Mouse (Mus musculus) v-Abl transformed pro-B cells (cell line): ENCODE data around the gene Pipox.

ENCODE experiments used
- in situ Hi-C, 2 experiments: fragments of 400-800 bp; cut with MboI; formaldehyde crosslinking; loops; one replicate each; pipeline ENCODE4 v1.15.1; 2025; ENCODE audit not compliant: unreplicated experiment in 2 of 2

Pipox gene

GRCm38 (mm10) chr11:77909376-77909775, 15.5 kb upstream of the Pipox start:
- in situ Hi-C loops, result no loop called here

GRCm38 (mm10) chr11:77908468-77908867, 14.6 kb upstream of the Pipox start:
- in situ Hi-C loops, result no loop called here

DNA sequence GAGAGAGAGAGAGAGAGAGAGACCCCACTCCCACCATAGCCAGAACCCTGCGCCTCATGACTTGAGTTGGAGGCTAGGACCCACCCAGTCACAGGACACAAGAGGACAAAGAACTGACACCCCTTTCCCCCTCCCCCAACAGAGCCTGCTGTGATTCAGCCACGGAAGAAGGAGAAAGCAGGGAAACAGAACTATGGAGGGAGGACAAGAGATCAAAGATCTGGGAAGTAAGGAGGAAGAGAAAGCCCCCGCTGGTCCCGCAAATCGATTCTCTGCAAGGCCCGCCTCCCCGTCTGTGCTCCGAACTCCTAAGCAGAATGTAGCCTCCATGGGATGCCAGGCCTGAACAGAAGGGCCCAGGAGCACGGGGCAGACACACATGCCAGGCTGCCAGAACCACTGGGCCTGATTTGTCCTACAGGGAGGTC, 12.9 kb upstream of the Pipox start:
- in situ Hi-C loops, result no loop called here

DNA sequence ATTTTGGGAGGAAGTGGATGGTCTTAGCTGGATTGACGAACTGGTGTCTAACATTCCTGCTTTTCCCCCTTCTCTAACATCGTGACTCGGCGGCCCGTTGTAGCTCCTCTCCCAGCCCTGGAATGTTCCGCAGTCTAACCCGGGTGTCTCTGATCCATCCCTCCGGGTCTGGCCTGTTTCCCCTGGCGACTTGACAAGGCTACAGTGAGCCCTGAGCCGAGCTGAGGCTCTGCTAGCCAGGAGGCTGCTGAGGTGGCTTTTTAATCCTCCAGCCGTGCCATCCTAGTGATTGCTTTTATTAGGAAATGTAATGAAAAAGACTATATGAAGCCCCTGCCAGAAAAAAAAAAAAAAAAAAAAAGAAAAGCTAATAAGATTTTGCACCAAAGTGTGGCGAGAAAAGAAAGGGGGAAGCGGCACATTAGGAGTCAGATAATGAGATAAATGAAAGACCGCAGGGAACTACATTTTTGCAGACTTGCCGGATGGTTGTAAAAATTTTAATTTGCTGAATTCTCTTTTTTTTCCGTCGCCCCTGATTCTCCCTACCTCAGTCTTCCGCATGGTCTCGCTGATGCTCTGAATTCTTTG, 12.3 kb upstream of the Pipox start:
- in situ Hi-C loops, result no loop called here

GRCm38 (mm10) chr11:77904707-77905106, 10.8 kb upstream of the Pipox start:
- in situ Hi-C loops, result no loop called here

DNA sequence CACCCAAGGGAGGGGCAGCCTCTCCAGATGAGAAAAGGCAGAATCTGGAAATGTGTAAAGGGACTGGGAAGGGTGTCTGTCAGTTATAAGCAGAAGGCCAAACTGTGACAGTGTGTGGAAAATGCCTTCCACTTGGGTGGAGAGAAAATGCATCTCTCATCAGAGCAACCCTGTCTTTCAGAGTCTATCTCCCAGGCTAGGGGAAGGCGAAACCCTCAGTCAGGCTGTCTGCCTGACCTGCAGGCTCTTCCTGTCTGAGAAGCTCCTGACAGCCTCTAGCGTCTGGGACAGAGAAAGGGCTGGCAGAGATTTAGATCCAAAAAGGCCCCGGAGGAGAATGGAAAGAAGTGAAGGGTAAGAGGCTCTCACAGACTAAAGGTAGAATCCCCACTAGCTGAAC, 9.9 kb upstream of the Pipox start:
- in situ Hi-C loops, result no loop called here

DNA sequence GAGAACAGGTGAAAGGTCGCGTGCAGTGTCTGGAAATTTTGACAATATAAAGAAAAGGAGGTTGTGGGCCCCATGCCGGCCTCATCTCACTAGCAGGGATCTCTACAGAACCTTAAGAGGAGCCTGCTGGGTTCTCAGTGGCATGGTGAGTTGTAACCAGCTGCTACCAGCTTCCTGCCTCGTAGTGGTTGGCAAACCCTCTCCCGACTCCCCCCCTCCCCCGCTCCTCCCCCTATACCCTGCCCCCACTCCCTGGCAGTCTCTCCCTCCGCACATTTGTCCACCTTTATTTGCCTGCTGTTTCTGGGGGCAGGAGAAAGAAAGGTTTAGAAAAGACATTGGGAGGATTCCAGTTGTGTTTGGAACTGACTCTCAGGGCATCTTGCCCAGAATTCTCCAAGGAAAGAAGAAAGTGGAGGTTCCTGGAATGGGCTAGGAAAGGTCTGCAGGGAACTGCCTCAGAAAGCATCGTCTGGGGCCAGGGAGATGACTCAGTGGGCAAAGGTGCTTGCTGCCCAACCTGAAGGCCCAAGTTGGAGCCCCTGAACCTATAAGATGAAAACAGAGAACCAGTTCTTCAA, 8.0 kb upstream of the Pipox start:
- in situ Hi-C loops, result no loop called here

DNA sequence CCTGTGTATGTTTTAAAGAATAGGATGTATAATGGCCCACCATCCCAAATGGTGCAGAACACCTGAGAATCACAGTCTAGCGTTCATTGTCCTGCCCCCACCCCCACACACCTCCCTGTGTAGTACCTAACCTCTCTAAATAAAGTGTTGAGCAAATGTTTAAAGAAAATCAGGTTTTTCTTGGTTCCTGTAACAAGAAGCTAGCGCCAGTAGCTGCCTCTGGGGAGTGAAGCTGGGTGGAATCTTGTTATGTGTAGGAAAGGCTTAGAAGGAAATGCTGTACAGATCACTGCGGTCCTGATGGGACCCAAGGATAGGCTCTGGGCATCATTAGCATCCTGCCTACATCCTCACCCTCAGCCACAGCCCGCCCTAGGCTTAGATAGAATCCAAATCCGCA, 7.5 kb upstream of the Pipox start:
- in situ Hi-C loops, result no loop called here

GRCm38 (mm10) chr11:77900696-77901095, 6.8 kb upstream of the Pipox start:
- in situ Hi-C loops, result no loop called here

GRCm38 (mm10) chr11:77900187-77900586, 6.3 kb upstream of the Pipox start:
- in situ Hi-C loops, result no loop called here

DNA sequence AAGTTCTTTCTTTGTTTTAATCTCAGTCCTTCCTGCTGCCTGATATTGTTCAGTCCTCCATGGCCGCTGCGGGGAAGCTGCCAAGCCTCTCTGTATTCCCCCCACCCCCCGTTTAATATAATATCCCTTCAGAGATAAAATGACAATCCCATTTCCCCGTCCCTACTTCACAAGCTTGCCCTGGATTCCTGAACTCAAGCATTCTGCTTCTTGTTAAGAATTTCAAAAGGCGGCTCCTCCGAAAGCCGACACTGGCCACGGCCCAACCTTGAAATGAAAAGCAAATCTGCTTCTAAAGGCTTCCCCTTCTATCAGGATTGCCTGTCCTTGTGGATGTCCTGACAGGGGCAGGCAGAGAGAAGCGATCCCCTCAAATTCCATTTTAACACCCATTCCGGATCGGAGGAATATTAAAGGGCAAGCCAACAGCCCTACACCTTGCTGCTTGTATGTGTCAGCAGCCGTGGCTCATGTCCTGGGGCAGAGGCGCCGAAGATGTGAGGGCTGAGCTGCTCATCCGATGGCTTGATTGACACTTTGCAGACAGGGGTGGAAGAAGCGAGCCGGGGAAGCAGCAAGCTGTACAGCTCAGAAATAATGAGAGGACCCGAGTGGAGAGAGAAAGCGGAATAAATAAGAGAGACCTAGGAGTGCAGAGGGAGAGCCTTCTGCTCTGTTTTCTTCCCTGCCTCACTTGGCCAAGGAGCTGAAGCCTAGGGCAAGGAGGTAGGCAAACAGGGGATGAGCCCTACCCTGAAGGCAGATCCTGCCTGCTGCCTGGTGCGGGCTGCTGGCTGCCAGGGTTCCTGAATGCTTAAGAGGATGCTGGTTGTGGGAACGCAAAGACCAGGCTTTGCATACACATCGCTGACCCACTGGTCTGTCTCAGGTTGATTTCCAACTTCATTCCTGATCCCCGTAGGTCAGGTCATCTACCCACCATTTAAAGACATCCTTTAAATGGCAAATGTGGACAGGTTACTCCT, 3.2 kb upstream of the Pipox start:
- in situ Hi-C loops, result loop anchor here (5.0 to 10.0 kb wide), 2 partner anchors 55 to 58 kb away; no protein-coding TSS in a partner anchor

GRCm38 (mm10) chr11:77896480-77896819, 2.6 kb upstream of the Pipox start:
- in situ Hi-C loops, result loop anchor here (5.0 to 10.0 kb wide), 2 partner anchors 56 to 58 kb away; no protein-coding TSS in a partner anchor

DNA sequence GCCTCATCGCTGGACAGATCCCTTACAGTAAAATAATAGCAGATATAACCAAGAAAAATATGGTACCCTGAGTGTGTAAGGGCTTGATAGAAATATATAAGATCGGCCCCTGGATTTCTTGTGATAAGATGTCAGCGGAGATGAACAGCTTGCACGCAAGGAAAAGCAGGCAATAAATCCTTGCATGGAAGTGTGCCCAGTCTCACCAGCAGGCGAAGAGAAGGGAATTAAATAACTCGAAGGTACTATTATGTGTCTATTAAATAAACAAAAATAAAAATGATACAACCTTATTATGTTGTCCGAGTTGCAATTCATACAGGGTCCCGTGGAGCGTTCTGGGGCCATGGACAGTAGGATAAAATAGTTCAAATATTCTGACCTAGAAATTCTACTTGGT, 2.1 kb upstream of the Pipox start:
- in situ Hi-C loops, result loop anchor here (5.0 to 10.0 kb wide), 2 partner anchors 56 to 59 kb away; no protein-coding TSS in a partner anchor

- in situ Hi-C loops, result loop anchor here (5.0 to 10.0 kb wide), 3 partner anchors 57 to 68 kb away; no protein-coding TSS in a partner anchor
Measured at GRCm38 (mm10) chr11:77894967-77895366, 1.1 kb upstream of the Pipox start.

DNA sequence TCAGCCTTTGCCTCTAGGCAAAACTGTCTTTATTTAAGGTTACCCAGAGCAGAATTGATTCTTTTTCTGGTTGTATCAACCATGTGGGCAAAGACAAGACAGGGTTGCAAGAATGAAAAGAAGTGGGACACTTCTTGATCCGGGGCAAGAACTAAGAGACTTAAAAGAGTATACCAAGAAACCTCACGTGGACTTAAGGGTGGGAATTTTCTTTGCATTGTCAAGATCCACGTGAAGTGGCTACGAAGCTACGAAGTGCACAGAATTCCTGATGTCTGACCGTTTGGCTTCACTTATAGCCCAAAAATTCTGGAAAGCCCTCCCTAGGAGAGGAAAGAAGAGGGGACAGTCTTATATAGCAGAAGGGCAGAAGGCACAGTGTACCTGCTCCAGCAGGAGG, 613 bp downstream of the Pipox start:
- in situ Hi-C loops, result loop anchor here (5.0 to 10.0 kb wide), 2 partner anchors 62 to 66 kb away; no protein-coding TSS in a partner anchor

DNA sequence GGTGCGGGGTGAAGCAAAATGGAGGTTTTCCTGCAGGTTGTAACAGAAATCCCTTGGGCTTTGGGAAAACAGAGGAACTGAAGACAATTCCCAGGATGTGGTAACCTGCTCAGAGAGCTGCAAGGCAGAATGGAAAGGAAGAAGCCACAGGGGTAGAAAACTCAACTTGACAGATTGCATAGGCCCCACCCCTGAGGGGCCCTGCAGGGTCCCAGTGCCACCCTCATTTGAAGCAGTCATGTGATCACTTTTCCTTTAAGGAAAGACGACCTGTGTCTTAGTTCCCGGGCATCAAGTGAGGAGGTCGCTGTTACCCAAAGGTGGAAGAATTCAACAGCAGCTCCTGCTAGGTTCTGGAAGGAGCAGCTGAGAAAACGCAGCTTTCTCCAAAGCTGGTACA, 1.0 kb downstream of the Pipox start:
- in situ Hi-C loops, result loop anchor here (5.0 to 10.0 kb wide), 2 partner anchors 62 to 66 kb away; no protein-coding TSS in a partner anchor

GRCm38 (mm10) chr11:77890648-77891258, 3.1 kb downstream of the Pipox start:
- in situ Hi-C loops, result loop anchor here (5.0 to 10.0 kb wide), 2 partner anchors 63 to 64 kb away; no protein-coding TSS in a partner anchor

DNA sequence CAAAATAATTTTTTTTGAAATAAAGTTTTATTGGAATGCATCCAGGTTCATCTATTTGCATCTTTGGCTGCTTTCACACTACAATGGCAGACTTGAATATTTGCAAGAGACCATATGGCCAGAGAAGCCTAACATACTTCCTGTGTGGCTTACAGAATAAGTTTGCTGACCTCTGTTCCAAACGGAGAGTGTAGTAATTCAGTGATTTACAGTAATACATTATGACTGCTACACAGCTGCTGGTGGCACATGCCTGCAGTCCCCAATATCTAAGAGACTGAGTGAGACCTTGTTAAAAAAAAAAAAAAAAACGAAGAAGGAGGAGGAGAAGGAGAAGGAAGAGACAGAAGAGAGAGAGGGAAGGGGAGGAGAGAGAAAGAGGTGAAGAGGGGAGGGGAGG, 4.4 kb downstream of the Pipox start:
- in situ Hi-C loops, result loop anchor here (5.0 to 10.0 kb wide), 2 partner anchors 65 to 288 kb away; partner anchors contain the start of genes Nek8 (in 1 of the 2) and Tlcd1 (in 1 of the 2)

DNA sequence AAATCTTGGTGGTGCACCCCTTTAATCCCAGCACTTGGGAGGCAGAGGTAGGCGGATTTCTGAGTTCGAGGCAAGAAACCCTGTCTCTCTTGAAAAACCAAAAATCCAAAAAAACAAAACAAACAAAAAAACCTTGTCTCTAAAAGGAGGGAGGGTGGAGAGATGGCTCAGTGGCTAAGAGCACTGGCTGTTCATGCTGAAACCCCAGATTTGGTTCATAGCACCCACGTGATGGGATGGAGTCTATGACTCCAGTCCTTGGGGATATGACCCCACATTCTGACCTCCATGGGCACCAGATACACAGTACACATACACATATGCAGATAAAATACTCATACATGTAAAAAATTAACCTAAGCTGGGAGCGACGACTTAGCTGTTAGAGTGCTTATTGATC, 5.0 kb downstream of the Pipox start:
- in situ Hi-C loops, result loop anchor here (5.0 to 10.0 kb wide), 2 partner anchors 64 to 288 kb away; partner anchors contain the start of genes Nek8 (in 1 of the 2) and Tlcd1 (in 1 of the 2)

DNA sequence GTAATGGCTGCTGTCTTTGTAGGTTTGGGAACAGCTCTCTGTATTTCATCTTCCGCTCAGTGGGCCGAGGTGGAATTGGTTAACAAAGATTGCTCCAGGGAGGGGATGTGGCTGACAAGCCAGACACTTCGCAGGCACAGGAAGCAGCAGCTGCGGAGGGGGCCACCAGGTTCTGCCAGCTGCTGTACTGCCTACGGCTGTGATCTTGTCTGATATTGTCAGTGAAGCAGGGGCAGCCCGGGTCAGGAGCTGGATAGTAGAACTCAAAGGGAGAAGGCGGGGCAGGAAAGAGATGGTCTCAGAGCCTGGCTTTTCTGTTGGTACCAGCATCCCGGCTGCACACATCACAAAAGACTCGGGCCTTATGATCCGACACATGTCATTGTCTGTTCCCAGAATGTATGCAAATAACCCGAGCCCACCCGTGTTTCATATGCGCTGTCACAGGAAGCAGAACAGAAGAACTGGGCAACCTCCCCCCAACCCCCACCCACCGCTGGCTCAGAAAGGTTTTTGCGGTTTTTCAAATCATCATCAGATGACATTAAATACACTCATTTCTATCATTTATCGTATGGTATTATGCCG, 6.4 kb downstream of the Pipox start:
- in situ Hi-C loops, result loop anchor here (5.0 to 10.0 kb wide), 2 partner anchors 63 to 290 kb away; partner anchors contain the start of genes Nek8 (in 1 of the 2) and Tlcd1 (in 1 of the 2)
